Mouse (Mus musculus): ENCODE results near the gene Sipa1l1. TPM values are rescaled to one million over a fixed set of nuclear protein-coding genes. Genes with fewer than 3 reads are reported as not detected.
A peak's percentile ranks its signal among the peaks of the same experiment; 100 is the strongest.

Gene Sipa1l1
- 3.7 and 4.0 TPM in 2 replicates for polyA plus RNA-seq (2015; fragmentation: Nextera tagmentation; extraction: Ambion mirVana)

- H3K27ac ChIP-seq (replicated peaks), result peak within 1 kb of the TSS; percentile 55; the same call in 1 of the 2 replicates
- peak within 1 kb of the TSS; percentile 74 for H3K4me3 ChIP-seq (replicated peaks)
- peak within 1 kb of the TSS; percentile 87 for H3K4me2 ChIP-seq
- peaks cover 28% of the 10 kb centered on the region for H3K4me1 ChIP-seq (replicated peaks)
- H3K36me3 ChIP-seq (replicated peaks), result no peaks in the 10 kb centered on the region
- no peaks in the 10 kb centered on the region for H3K9me3 ChIP-seq (replicated peaks)
- H3K9ac ChIP-seq, result peak within 1 kb of the TSS; percentile 65
- WGBS (ENCODE audit: insufficient replicate concordance), result 2% methylated on average over 40 of the region's 43 CpGs
- peaks cover 23% of the 10 kb centered on the region for H3K27me3 ChIP-seq
- ATAC-seq (ENCODE audit: insufficient read depth), result peak; percentile 86
Measured at GRCm38 (mm10) chr12:82168820-82169533, at the start of gene Sipa1l1. Sipa1l1 (plus strand) TSS chr12:82169320.

GRCm38 (mm10) chr12:82121947-82122346, 47.2 kb upstream of the Sipa1l1 start:
- H3K27ac ChIP-seq (replicated peaks), result no peak overlapping the region
- WGBS (ENCODE audit: insufficient replicate concordance), result 54% methylated on average over 10 of the region's 10 CpGs
- no peak overlapping the region for H3K9ac ChIP-seq
- H3K4me2 ChIP-seq, result no peak overlapping the region; the same call in 1 of the 2 replicates
- no peak overlapping the region for H3K4me3 ChIP-seq (replicated peaks)
- no peak for ATAC-seq (ENCODE audit: insufficient read depth)
- no peaks in the 10 kb centered on the region for H3K27me3 ChIP-seq
- H3K9me3 ChIP-seq (replicated peaks), result no peaks in the 10 kb centered on the region
- H3K4me1 ChIP-seq (replicated peaks), result no peaks in the 10 kb centered on the region; the same call in 1 of the 2 replicates
- no peaks in the 10 kb centered on the region for H3K36me3 ChIP-seq (replicated peaks)

GRCm38 (mm10) chr12:82122450-82123249, 46.5 kb upstream of the Sipa1l1 start:
- H3K4me3 ChIP-seq (replicated peaks), result no peak overlapping the region
- WGBS (ENCODE audit: insufficient replicate concordance), result 7% methylated on average over 22 of the region's 22 CpGs
- no peak overlapping the region for H3K9ac ChIP-seq
- H3K4me2 ChIP-seq, result peak overlapping the region; percentile 44
- no peak overlapping the region for H3K27ac ChIP-seq (replicated peaks)
- no peaks in the 10 kb centered on the region; the same call in 1 of the 2 replicates for H3K4me1 ChIP-seq (replicated peaks)
- ATAC-seq (ENCODE audit: insufficient read depth), result no peak
- H3K36me3 ChIP-seq (replicated peaks), result no peaks in the 10 kb centered on the region
- no peaks in the 10 kb centered on the region for H3K9me3 ChIP-seq (replicated peaks)
- no peaks in the 10 kb centered on the region for H3K27me3 ChIP-seq

GRCm38 (mm10) chr12:82126796-82127195, 42.3 kb upstream of the Sipa1l1 start:
- ATAC-seq (ENCODE audit: insufficient read depth), result no peak
- H3K4me2 ChIP-seq, result no peak overlapping the region
- no peaks in the 10 kb centered on the region; the same call in 1 of the 2 replicates for H3K4me1 ChIP-seq (replicated peaks)
- no peak overlapping the region for H3K4me3 ChIP-seq (replicated peaks)
- H3K9me3 ChIP-seq (replicated peaks), result no peaks in the 10 kb centered on the region
- no peak overlapping the region for H3K27ac ChIP-seq (replicated peaks)
- H3K36me3 ChIP-seq (replicated peaks), result no peaks in the 10 kb centered on the region
- no peak overlapping the region for H3K9ac ChIP-seq
- no peaks in the 10 kb centered on the region for H3K27me3 ChIP-seq
- WGBS (ENCODE audit: insufficient replicate concordance), result 57% methylated on average over 3 of the region's 3 CpGs

GRCm38 (mm10) chr12:82139234-82140166, 29.6 kb upstream of the Sipa1l1 start:
- Histone ChIP-seq H3K9ac (no peak overlapping the region), H3K9me3 (replicated peaks) (no peaks in the 10 kb centered on the region), H3K27me3 (no peaks in the 10 kb centered on the region), H3K36me3 (replicated peaks) (no peaks in the 10 kb centered on the region), H3K4me1 (replicated peaks) (no peaks in the 10 kb centered on the region), H3K27ac (replicated peaks) (no peak overlapping the region), H3K4me3 (replicated peaks) (no peak overlapping the region), H3K4me2 (no peak overlapping the region)
- ATAC-seq (ENCODE audit: insufficient read depth), result no peak
- 53% methylated on average over 17 of the region's 17 CpGs for WGBS (ENCODE audit: insufficient replicate concordance)

- H3K4me1 ChIP-seq (replicated peaks), result no peaks in the 10 kb centered on the region
- 65% methylated on average over 3 of the region's 3 CpGs for WGBS (ENCODE audit: insufficient replicate concordance)
- H3K9ac ChIP-seq, result no peak overlapping the region
- no peak overlapping the region for H3K4me3 ChIP-seq (replicated peaks)
- H3K36me3 ChIP-seq (replicated peaks), result no peaks in the 10 kb centered on the region
- H3K9me3 ChIP-seq (replicated peaks), result no peaks in the 10 kb centered on the region
- no peaks in the 10 kb centered on the region for H3K27me3 ChIP-seq
- no peak overlapping the region for H3K27ac ChIP-seq (replicated peaks)
- no peak overlapping the region for H3K4me2 ChIP-seq
- no peak for ATAC-seq (ENCODE audit: insufficient read depth)
Measured at GRCm38 (mm10) chr12:82143371-82143770, 25.7 kb upstream of the Sipa1l1 start.

GRCm38 (mm10) chr12:82145173-82145572, 23.9 kb upstream of the Sipa1l1 start:
- no peaks in the 10 kb centered on the region for H3K9me3 ChIP-seq (replicated peaks)
- no peak overlapping the region for H3K9ac ChIP-seq
- no peak overlapping the region for H3K4me2 ChIP-seq
- H3K4me3 ChIP-seq (replicated peaks), result no peak overlapping the region
- ATAC-seq (ENCODE audit: insufficient read depth), result no peak
- H3K27ac ChIP-seq (replicated peaks), result no peak overlapping the region
- no peaks in the 10 kb centered on the region for H3K36me3 ChIP-seq (replicated peaks)
- no peaks in the 10 kb centered on the region for H3K27me3 ChIP-seq
- no peaks in the 10 kb centered on the region for H3K4me1 ChIP-seq (replicated peaks)

- Histone ChIP-seq H3K27me3 (no peaks in the 10 kb centered on the region), H3K9me3 (replicated peaks) (no peaks in the 10 kb centered on the region), H3K36me3 (replicated peaks) (no peaks in the 10 kb centered on the region), H3K4me1 (replicated peaks) (no peaks in the 10 kb centered on the region), H3K4me3 (replicated peaks) (no peak overlapping the region), H3K4me2 (no peak overlapping the region), H3K9ac (no peak overlapping the region), H3K27ac (replicated peaks) (no peak overlapping the region)
- 60% methylated on average over 12 of the region's 12 CpGs for WGBS (ENCODE audit: insufficient replicate concordance)
- no peak for ATAC-seq (ENCODE audit: insufficient read depth)
Measured at GRCm38 (mm10) chr12:82147021-82147693, 22.0 kb upstream of the Sipa1l1 start.

GRCm38 (mm10) chr12:82148328-82148930, 20.7 kb upstream of the Sipa1l1 start:
- no peaks in the 10 kb centered on the region for H3K27me3 ChIP-seq
- ATAC-seq (ENCODE audit: insufficient read depth), result no peak

GRCm38 (mm10) chr12:82151019-82151418, 18.1 kb upstream of the Sipa1l1 start:
- WGBS (ENCODE audit: insufficient replicate concordance), result 16% methylated on average over 2 of the region's 2 CpGs

More at GRCm38 (mm10) chr12:82148328-82148930, 20.7 kb upstream of the Sipa1l1 start:
- Histone ChIP-seq H3K4me3 (replicated peaks) (no peak overlapping the region), H3K36me3 (replicated peaks) (no peaks in the 10 kb centered on the region), H3K4me2 (no peak overlapping the region), H3K9ac (no peak overlapping the region), H3K9me3 (replicated peaks) (no peaks in the 10 kb centered on the region), H3K4me1 (replicated peaks) (no peaks in the 10 kb centered on the region), H3K27ac (replicated peaks) (no peak overlapping the region)
- WGBS (ENCODE audit: insufficient replicate concordance), result 60% methylated on average over 8 of the region's 8 CpGs

More at GRCm38 (mm10) chr12:82151019-82151418, 18.1 kb upstream of the Sipa1l1 start:
- Histone ChIP-seq H3K27ac (replicated peaks) (no peak overlapping the region), H3K4me2 (no peak overlapping the region), H3K9me3 (replicated peaks) (no peaks in the 10 kb centered on the region), H3K4me1 (replicated peaks) (no peaks in the 10 kb centered on the region), H3K36me3 (replicated peaks) (no peaks in the 10 kb centered on the region), H3K4me3 (replicated peaks) (no peak overlapping the region), H3K27me3 (no peaks in the 10 kb centered on the region), H3K9ac (no peak overlapping the region)
- ATAC-seq (ENCODE audit: insufficient read depth), result no peak
